Mouse (Mus musculus): ENCODE data around the gene Ptk7. TPM values are rescaled to one million over a fixed set of nuclear protein-coding genes. Genes with fewer than 3 reads are reported as not detected.

Ptk7 gene
- total RNA-seq (2015): 1.4 and 2.0 TPM in 2 replicates
- 3.0 and 3.6 TPM in 2 replicates for total RNA-seq (2017)

DNA sequence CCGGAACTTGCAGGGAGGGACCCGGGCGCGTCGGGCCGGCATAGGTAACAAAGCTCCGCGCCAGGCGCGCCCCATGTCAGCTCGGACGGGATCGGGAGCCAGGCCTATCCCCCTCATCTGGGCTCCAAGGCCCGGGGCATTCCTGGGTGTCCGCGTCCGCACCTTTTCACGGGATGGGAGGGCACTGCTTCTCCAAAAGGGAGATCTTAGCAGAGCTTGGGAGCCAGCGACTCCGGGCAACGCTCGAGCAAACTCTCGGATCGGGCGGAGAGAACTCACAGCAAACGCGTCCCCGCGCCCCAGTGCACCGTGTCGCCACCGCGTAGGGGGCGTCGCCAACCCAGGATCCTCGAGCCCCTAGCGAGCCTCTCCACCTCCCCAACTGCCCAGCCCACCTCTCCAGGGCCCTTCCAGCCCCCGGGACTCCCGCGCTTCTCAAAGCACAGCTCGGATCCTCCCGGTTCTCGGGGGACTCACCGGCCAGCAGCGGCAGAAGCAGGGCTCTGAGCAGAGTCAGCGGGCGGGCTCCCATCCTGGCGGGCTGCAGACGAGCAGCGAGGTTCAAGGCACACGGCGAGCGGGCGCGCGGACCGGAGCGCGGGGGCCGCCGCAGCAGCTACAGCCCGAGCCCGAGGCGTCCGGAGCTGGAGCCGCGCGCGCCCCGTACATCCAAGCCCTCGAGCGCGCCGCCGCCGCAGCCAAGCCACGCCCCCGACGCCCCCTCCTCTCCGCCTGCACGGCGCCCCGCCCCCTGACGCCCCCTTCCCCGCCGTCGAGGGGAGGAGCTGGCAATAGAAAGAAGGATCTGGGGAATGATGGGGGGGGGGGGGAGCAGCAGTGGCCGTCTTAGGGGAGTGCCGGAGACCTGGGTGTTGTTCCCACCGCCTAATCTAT lies at the start of gene Ptk7:
Gene Ptk7, minus strand, starts transcription at position 714 of the 894 bp plus-strand sequence.
- ATAC-seq (replicated peaks; ENCODE audit: poor library complexity): peak; percentile 32

GRCm38 (mm10) chr17:46678911-46679310 lies 49.6 kb upstream of the Ptk7 start:
- ATAC-seq (replicated peaks; ENCODE audit: poor library complexity): no peak

DNA sequence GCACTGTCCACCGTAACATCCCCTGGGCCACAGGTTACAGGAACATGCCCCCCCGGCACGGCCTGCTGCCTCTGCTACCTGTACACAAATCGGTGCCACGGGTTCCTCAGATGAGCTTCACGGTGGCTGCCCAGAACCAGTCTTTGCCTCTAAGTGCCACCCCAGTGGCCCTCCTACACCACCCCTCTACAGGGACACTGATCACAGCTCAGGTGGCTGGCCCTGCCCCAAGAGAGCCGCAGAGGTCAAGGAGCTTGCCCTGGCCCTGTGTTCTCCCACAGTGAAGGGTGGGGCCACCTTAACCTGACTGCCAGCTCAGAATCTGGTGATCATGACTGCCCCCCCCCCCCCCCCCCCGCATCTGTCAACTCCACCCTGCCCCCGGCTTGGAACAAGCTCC lies 49.1 kb upstream of the Ptk7 start, which contains the start of gene Mea1:
Gene Mea1, plus strand, starts transcription at position 378 of the 400 bp plus-strand sequence.
- no peak for ATAC-seq (replicated peaks; ENCODE audit: poor library complexity)

DNA sequence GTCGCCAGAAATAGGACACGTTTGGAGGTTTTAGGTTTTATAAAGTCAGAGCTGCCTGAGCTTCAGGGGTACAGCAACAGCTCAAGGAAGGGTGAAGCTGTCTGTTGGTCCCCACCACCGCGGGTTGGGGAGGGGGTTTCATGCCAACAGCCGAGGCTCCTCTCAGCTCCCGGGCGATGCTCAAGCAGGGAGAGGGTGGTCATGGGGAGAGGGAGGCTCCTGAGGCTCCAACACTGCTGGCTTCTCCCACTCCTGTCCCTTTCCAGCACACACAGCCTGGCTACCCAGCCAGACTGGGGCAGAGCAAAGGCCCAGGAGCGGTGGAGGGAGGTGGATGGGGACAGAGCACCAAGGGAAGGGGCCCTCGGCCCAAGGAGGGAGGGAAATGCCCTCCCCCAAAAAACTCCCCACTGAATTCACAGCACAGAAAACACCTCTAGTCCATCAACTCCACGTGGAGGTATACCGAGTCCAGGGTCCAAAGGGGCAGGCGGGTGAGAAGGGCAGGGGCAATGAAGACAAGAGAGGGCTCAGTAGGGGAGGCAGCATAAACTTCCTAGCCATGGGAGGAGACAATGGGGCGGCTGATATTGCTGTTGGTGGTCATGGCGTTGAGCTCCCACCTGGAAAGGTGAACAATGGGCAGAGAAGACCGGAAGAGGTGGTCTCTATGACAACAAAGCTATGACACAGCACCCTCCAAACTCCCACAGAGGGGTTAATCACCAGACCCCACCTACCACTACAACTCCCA lies 45.4 kb upstream of the Ptk7 start:
- no peak; the same call in 1 of the 2 replicates for ATAC-seq (replicated peaks; ENCODE audit: poor library complexity)

DNA sequence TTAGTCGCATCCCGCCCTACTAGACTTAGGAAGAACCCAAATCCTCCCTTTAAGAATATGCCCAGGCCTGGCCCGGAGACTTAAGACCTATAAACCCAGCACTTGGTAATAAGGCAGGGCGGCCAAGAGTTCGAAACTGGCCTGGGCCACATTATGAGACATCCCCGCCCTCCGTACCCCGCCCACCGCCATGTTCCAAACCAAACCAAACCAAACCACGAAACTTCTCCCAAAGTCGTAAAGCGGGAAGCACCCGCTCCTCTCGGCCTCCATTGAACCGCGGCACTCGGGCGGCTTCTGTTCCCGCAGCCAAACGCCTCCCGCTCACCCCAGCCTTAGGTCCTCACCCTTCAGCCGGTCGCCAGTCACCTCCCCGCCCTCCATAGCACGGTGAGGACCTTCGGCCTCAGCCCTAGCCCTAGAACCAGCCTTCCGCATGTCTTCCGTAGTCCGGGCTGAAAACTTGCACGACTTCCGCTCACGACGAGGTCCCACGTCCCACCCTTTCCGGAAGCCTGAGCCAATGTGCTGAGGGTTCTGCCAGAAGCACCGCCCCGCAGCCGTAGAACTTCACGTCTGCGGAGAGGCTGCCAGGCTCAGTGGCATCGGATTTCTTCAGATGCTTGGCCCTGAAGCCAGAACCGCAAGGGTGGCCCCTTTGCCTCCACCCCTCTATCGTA lies 44.7 kb upstream of the Ptk7 start, which contains the start of gene Rrp36:
Gene Rrp36, minus strand, starts transcription at position 503 of the 680 bp plus-strand sequence.
- peak; percentile 98 for ATAC-seq (replicated peaks; ENCODE audit: poor library complexity)

- no peak for ATAC-seq (replicated peaks; ENCODE audit: poor library complexity)
Measured at GRCm38 (mm10) chr17:46669911-46670310, 40.6 kb upstream of the Ptk7 start.

DNA sequence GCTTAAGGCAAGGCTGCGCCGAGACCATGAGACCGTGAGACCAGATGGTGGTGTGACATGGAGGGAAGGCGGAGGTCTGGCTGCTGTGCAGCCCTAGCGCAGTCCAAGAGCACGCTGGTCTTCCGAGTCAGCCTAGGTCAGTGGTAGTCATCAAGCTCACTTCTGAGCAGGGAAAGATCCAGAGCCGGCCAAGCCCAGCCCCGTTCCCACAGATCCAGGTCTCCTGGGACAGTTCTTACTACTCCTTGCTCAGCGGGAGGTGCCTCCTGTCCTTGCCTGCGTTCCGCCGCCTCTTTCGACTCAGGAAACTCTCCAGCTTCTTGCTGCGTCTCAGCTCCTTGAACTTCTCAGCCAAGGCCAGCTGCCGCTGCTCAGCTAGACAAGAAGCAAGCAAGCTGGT lies 38.4 kb upstream of the Ptk7 start:
- ATAC-seq (replicated peaks; ENCODE audit: poor library complexity): no peak

- no peak for ATAC-seq (replicated peaks; ENCODE audit: poor library complexity)
Measured at GRCm38 (mm10) chr17:46662730-46663129, 33.4 kb upstream of the Ptk7 start.

- ATAC-seq (replicated peaks; ENCODE audit: poor library complexity): no peak
Measured at GRCm38 (mm10) chr17:46661981-46662380, 32.7 kb upstream of the Ptk7 start.

DNA sequence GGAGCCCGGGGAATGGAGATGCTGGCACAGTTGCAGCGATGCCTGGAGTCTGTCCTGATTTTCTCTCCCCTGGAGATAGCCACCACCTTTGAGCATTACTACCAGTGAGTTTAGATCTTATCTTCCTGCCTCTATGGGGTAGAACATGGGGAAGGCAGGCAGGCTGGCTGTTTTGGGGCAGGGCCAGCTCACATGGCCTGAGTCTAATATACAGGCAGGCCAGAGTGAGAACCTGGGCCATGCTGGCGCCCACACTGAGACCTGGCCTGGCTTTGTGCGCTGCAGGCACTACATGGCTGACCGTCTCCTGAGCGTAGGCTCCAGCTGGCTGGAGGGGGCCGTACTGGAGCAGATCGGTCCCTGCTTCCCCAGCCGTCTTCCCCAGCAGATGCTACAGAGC lies 32.0 kb upstream of the Ptk7 start:
- ATAC-seq (replicated peaks; ENCODE audit: poor library complexity): no peak

- ATAC-seq (replicated peaks; ENCODE audit: poor library complexity): no peak
Measured at GRCm38 (mm10) chr17:46656054-46656453, 26.8 kb upstream of the Ptk7 start.

GRCm38 (mm10) chr17:46651755-46652547 lies 22.6 kb upstream of the Ptk7 start:
- no peak for ATAC-seq (replicated peaks; ENCODE audit: poor library complexity)

- no peak for ATAC-seq (replicated peaks; ENCODE audit: poor library complexity)
Measured at GRCm38 (mm10) chr17:46651292-46651691, 22.0 kb upstream of the Ptk7 start.

DNA sequence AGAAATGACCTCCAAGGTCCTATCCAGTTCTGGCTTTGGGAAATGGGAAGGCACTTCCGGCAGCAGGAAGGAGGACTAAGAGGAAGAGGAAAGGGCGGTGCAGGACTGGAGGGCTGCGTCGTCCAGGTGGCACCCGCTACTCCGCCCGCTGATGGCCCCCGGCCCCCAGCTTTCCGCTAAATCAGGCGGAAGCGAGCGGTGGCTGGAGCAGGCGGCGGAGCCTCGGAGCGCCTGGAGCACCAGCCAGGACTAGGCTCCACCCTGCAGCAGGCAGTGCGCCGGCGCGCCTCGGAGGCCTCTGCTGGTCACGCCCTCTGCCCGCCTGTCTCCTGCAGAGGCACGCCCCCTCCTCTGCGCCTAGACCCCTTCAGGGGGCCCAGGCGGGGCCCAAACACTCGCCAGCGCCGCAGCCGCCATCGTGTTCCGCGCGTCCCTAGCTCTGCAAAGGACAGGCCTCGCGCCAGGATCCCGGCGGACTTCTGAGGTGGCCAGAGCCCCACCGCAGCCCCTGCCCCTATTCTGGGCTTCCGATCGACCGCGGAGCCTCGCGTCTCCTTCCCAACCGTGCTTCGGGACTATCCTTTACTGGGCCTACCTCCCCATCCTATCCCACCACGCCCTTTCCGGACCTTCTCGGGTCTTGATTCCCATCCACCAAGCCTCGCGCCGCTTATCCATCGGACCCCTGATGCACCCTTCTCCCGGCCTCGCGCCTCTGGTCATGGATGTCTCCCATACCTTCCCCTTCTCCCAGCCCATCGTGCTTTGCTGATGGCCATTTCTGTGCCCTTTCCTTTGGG lies 21.1 kb upstream of the Ptk7 start, which contains the start of gene Cul7:
Gene Cul7, plus strand, starts transcription at position 106 of the 800 bp plus-strand sequence.
- ATAC-seq (replicated peaks; ENCODE audit: poor library complexity): peak; percentile 75

GRCm38 (mm10) chr17:46649811-46650210 lies 20.5 kb upstream of the Ptk7 start:
- no peak for ATAC-seq (replicated peaks; ENCODE audit: poor library complexity)

- ATAC-seq (replicated peaks; ENCODE audit: poor library complexity): no peak
Measured at GRCm38 (mm10) chr17:46648436-46648835, 19.1 kb upstream of the Ptk7 start.

- no peak for ATAC-seq (replicated peaks; ENCODE audit: poor library complexity)
Measured at GRCm38 (mm10) chr17:46647279-46647678, 18.0 kb upstream of the Ptk7 start.

DNA sequence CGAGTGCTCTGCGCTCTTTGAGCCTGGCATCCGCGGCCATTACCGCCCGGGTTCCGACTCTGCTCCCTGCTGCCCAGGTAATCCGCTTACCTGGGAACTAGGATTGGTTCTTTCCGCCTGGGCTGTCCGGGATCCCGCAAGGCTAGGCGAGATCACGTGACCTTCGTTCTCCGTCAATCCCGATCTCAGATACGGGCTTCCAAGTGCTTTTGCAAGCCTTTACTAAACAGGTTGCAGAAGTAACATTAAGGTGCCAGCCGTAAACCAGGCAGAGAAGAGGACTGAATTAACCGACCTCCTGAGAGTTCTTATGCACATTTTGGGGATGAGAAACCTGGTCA lies 17.0 kb upstream of the Ptk7 start:
- peak; percentile 14 for ATAC-seq (replicated peaks; ENCODE audit: poor library complexity)

DNA sequence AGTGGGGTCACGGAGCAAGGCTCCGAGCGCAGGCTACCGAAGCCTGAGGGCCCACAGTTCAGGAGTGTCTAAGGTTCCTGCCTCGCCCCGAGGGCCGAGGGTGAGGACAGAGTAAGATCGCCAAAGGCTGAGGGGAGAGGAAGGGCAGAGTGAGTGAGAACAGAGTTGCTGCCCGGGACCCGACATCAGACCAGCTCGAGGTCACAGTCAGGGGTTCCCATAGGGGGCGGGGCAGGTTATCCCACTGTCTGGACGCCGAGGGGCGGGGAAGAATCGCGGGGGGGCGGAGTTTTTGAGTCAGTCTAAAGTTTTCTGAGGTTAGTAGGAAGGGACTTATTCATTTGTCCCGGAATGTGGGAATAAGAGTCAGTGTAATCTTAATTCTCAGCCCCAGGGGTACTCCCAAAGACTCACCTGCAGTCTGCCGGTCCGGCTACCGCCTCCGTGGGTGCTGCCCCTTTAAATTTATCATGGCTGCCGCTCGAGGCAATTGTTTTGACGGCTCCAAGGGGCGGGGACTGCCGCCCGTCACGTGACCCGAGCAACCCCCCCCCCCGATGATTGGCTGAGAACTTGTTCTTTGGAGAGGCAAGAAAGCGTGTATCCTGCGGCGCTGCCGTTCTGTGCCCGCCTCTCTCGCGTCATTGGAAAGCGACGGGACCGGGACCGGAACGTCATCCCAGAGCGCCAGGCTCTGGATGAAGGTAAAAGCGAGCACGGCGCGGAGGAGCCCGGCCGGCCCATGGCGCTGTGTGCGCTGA lies 16.4 kb upstream of the Ptk7 start, which contains the start of the genes Klc4 and Mrpl2:
Gene Klc4, minus strand, starts transcription at position 462 of the 761 bp plus-strand sequence.
Gene Mrpl2, plus strand, starts transcription at position 669 of the 761 bp plus-strand sequence.
- ATAC-seq (replicated peaks; ENCODE audit: poor library complexity): peak; percentile 88

Measured in megakaryocyte progenitor cell, adult 5-6 weeks (primary cell).